Mouse (Mus musculus): Measurements from ENCODE around the gene Gm49373.

Gm49373 gene

GRCm38 (mm10) chr9:21026849-21027248 is 46.0 kb downstream of the Gm49373 start:
- no peak for DNase-seq

DNA sequence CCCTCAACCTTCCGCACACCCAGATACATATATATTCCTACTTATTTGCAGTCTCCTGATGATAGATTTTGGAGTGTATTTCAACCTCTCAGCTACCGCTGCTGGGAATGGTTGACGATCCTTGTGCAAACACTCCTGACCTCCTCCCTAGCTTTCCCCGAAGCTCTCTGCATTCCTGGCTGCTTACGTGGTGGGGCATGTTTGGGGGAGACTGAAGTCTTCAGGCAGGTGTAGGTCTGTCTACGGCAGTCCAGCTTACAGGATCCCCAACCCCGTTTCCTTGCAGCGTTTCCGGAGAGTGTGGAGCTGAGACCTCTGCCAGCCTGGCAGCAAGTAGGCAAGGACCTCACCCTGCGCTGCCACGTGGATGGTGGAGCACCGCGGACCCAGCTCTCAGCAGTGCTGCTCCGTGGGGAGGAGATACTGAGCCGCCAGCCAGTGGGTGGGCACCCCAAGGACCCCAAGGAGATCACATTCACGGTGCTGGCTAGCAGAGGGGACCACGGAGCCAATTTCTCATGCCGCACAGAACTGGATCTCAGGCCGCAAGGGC is 47.6 kb downstream of the Gm49373 start:
- DNase-seq: no peak

DNA sequence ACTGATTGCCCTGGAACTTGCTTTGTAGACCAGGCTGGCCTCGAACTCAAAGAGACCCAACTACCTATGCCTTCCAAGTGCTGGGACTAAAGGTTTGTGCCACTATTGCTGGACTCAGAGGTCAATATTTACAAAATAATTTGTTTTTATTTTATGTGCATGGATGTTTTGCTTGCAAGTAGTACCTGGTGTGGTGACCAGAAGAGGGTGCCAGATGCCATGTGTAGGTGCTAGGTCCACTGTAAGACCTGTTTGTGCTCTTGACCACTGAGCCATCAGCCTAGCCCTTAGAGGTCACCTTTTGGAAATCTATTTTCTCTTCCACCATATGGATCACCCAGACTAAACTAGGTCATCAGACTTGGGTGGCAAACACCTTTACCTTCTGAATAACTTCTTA is 50.2 kb downstream of the Gm49373 start:
- DNase-seq: no peak

GRCm38 (mm10) chr9:21022288-21022687 is 50.6 kb downstream of the Gm49373 start:
- DNase-seq: no peak

DNA sequence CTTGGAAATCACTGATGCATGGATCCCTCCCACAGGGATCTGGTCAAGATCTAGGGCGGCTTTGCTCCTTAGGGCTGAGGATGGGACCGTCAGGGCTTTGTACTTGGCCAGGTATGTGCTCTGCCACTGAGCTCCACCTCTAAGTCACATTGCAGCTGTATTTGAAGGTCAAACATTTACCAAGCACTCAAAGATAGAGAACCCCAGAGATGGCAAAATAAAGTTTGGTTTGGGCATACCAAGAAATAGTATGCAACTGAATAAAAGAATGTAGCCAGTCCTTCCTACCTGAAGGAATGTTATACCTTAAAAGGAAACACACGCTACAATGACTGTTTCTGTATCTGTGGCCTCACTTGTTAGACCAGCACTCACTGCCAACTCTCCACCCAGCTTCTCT is 51.5 kb downstream of the Gm49373 start:
- DNase-seq: no peak

GRCm38 (mm10) chr9:21018600-21018999 is 54.3 kb downstream of the Gm49373 start:
- DNase-seq: no peak

DNA sequence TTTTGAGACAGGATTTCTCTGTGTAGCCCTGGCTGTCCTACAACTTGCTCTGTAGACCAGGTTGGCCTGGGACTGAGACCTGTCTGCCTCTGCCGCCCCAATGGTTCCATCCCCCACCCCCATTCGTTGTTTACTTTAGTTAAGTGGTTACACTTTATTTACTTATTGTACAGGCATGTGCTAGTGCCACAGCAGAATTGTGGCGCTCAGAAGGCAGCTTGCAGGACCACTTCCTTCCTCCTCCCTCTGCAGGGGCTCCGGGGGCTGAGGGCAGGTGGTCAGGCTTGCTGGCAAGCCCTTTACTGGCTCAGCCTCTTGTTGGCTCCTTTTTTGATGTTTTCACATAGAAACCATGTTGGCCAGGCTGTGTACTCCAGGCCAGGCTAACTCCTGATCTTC is 55.7 kb downstream of the Gm49373 start:
- no peak for DNase-seq

DNA sequence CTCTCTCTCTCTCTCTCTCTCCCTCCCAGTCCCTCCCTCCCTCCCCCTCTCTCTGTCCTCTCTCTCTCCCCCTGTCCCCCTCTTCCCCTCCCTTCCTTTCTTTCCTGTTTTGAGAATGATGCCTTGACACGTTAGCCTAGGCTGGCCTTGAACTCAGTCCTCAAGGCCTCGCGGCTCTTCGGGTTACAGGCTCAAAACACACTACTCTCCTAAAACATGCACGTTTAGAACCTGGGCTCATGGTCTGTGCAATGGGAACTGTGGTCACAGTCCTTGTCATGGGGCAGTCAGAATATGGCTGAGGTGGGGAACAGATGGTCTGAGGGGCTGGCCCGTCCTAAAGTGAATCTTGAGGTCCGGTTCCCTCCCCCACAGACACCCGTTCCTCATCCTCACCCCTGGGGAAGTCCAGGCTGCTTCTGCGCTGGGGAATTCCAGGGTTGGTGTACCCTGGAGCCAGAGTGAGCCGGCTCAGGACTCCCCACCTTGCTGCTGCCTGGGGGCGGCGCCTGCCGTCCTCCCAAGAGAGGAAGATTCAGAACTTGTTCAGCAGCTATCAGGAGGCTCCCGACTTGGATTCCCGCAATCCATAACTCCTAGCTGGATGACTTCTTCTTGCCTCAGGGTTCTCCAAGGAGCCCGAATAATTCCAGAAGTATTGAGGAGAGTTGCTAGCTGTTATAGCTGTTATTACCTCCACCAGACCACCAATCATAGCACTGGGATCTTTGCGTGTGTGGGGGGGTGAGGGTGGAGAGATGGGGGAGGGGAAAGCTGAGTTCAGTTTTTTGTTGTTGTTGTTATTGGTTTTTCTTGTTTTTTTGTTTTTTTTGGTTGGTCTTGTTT is 56.3 kb downstream of the Gm49373 start:
- DNase-seq: peak in 1 of 2 experiments; percentile 50

DNA sequence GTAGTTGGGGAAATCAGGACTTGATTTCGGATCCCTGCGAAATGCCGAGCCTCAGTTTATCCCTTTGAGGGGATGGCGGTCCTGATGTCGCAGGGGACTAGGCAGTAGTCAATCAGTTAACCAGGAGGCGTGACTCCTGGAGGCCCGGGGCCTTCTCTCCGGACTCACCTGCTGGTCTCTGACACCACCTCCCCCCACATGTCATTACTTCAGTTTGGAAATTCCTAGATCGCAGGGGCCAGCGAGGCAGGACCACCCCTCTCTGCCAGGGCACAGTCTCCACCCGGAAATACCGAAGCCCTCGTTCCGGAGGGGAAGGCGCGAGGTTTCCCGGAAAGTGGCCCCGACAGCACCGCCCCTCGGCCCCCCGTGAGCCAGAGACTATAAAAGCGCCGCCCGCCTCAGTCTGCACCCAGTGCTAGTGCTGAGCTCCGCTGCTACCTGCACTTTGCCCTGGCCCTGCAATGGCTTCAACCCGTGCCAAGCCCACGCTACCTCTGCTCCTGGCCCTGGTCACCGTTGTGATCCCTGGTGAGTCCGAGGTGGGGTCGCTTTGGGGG is 57.2 kb downstream of the Gm49373 start, which contains the start of gene Icam1:
TSS of gene Icam1 (plus strand) at position 415 of the 560 bp plus-strand sequence.
- DNase-seq: peak; percentile 90 to 93

DNA sequence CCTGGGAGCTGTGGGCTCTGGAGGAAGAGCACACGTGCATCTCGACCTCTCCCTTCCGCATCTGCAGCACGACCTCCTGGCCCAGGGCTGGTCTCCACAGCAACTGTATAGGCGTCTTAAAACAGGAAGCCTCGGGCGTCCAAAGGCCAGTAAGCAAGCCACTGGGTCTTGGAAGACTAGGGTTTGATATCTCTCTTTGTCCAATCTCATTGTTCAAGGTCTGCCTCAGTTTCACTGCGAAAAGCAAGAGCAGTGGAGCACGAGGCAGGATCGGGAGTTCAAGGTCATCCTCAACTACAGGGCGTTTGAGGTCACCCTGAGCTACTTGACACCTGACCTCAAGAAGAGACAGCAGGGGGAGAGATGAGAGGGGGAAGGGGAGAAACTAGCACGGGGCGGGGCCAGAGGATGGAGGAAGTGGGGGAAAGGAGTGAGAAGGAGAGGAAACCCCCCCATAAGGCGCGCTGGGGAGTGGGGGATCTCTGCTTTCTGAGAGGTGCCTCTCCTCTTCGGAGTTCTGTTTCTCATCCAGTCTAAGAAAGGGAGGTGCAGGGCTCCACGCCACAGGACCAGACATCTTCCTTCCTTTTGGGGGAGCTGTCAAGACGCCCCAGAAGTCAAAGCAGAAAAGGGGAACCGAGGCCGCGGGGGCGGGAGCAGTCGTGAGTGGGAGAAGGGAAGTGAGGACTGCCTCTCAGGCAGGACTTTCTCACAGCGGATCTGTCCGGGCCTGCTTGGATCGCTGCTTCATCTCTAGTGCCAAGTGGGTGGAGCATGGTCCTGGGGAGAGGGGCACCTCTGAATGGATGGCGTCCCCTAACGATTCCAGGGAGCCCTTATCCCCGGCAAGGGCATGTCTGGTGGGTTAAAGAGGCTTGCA is 58.0 kb downstream of the Gm49373 start:
- DNase-seq: peak; percentile 69 to 84

All from kidney, postnatal 25 days (tissue).